Comparison of ENCODE assay signal across 25 mouse cellular contexts in the genomic region with DNA sequence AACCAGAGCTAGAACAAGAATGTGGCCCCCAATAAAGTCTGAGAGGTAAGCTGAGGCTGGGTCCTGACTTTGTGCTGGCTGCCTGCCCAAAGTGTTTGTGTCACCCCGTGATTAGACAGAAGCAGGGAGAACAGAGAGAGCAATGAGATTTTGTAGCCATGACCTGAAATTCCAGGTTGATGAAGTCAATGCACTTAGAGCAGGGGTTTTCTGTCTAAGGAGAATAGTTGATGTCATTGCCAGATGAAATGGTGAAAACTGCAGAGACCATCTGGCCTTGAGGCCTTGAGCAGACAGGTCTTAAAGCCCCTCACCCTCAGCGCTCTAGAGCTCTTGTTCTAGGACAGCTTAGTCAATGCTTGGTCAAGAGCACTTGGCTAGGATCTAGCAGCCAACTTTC. TPM values are rescaled to one million over a fixed set of nuclear protein-coding genes. Genes with fewer than 3 reads are reported as not detected.
"Had no signal": no experiment of that assay in that cellular context is flagged by ENCODE, and none has a peak within 500 bp of the region (broad histone marks: within the 10 kb centered on the region; RNA-seq: fewer than 3 reads in every experiment).

No protein-coding gene starts in this region.

- DNase-seq: lung, embryonic 14.5 days; lung, postnatal 10 days; lung, postnatal 4 days; midbrain, embryonic 14.5 days; retina, postnatal 1 day; right cerebral cortex, adult 18-20 months; right cerebral cortex, postnatal 25 days; right cerebral cortex, postnatal 4 days; spleen, adult 18-20 months; thymus, adult 18-20 months; thymus, postnatal 14 days; thymus, postnatal 36 days had no signal

RNA-seq across cellular contexts. Expression of a gene that starts 21.1 kb away (rescaled TPM):
- total RNA-seq: megakaryocyte, adult 5-6 weeks; megakaryocyte-erythroid progenitor cell, adult 5-6 weeks had no signal
- polyA plus RNA-seq: lung, embryonic 14.5 days; lung, embryonic 16.5 days; midbrain, embryonic 10.5 days; midbrain, embryonic 12.5 days; midbrain, embryonic 14.5 days; midbrain, embryonic 16.5 days; myocyte; neural tube, embryonic 11.5 days; neural tube, embryonic 13.5 days; neural tube, embryonic 15.5 days; small intestine, adult 2 months; stomach, embryonic 14.5 days; stomach, embryonic 16.5 days had no signal

RNA-seq across cellular contexts. Expression of a gene that starts 36.6 kb away (rescaled TPM):
- total RNA-seq: megakaryocyte, adult 5-6 weeks; megakaryocyte-erythroid progenitor cell, adult 5-6 weeks had no signal
- polyA plus RNA-seq: lung, embryonic 14.5 days; lung, embryonic 16.5 days; midbrain, embryonic 10.5 days; midbrain, embryonic 12.5 days; midbrain, embryonic 14.5 days; midbrain, embryonic 16.5 days; myocyte; neural tube, embryonic 11.5 days; neural tube, embryonic 13.5 days; neural tube, embryonic 15.5 days; small intestine, adult 2 months; stomach, embryonic 14.5 days; stomach, embryonic 16.5 days had no signal
